ENCODE assay signal across 8 mouse cellular contexts in genomic region chr5:142905725-142906531, GRCm38 (mm10). TPM values are rescaled to one million over a fixed set of nuclear protein-coding genes. Genes with fewer than 3 reads are reported as not detected.
DNase-seq lines count a peak whose midpoint lies in the region; ATAC-seq lines count a peak whose summit lies in the region.

No protein-coding gene starts in this region.

- H3K4me1 ChIP-seq in heart, embryonic 13.5 days: peaks cover 62% of the 10 kb centered on the region
- peaks cover 71% of the 10 kb centered on the region for H3K4me1 ChIP-seq in liver, embryonic 13.5 days (replicated peaks)
- peaks cover 40% of the 10 kb centered on the region for H3K4me1 ChIP-seq in stomach, embryonic 16.5 days (ENCODE audit: control insufficient read depth, insufficient read depth, low read length)

- H3K4me3 ChIP-seq in heart, embryonic 13.5 days: peak overlapping the region; percentile 98
- H3K4me3 ChIP-seq in liver, embryonic 13.5 days (replicated peaks): peak overlapping the region; percentile 99
- peak overlapping the region; percentile 86 for H3K4me3 ChIP-seq in stomach, embryonic 16.5 days (replicated peaks; ENCODE audit: low read length)

- peak; percentile 100 for DNase-seq in CD4-positive helper T cell, adult 2 months (ENCODE audit: low read depth, low spot score)
- DNase-seq in brain, embryonic 18.5 days (ENCODE audit: low read depth, low spot score): peak; percentile 95
- peak; percentile 100 for DNase-seq in kidney, postnatal 10 days
- peak; percentile 99 for DNase-seq in liver, embryonic 13.5 days
- DNase-seq in neural tube, embryonic 10.5 days (ENCODE audit: extremely low spot score, low spot score): peak; percentile 100

- peak overlapping the region; percentile 100 for H3K27ac ChIP-seq in heart, embryonic 13.5 days (replicated peaks)
- peak overlapping the region; percentile 100 for H3K27ac ChIP-seq in liver, embryonic 13.5 days
- peak overlapping the region; percentile 100 for H3K27ac ChIP-seq in stomach, embryonic 16.5 days (ENCODE audit: low read length)

- H3K9ac ChIP-seq in heart, embryonic 13.5 days: peak overlapping the region; percentile 100
- peak overlapping the region; percentile 100 for H3K9ac ChIP-seq in liver, embryonic 13.5 days
- peak overlapping the region; percentile 100 for H3K9ac ChIP-seq in stomach, embryonic 16.5 days (ENCODE audit: low read length)

- peak overlapping the region; percentile 90 for H3K4me2 ChIP-seq in heart, embryonic 13.5 days
- H3K4me2 ChIP-seq in liver, embryonic 13.5 days: peak overlapping the region; percentile 93
- peak overlapping the region; percentile 85 for H3K4me2 ChIP-seq in stomach, embryonic 16.5 days (ENCODE audit: low read depth, low read length)

- no peaks in the 10 kb centered on the region for H3K27me3 ChIP-seq in heart, embryonic 13.5 days (replicated peaks)
- no peaks in the 10 kb centered on the region for H3K27me3 ChIP-seq in liver, embryonic 13.5 days
- H3K27me3 ChIP-seq in stomach, embryonic 16.5 days (ENCODE audit: control insufficient read depth, insufficient read depth, low read length): no peaks in the 10 kb centered on the region

- ATAC-seq in erythroid progenitor cell, adult 5-6 weeks (replicated peaks; ENCODE audit: low FRiP score, poor library complexity, severe bottlenecking): peak; percentile 80
- peak; percentile 88 for ATAC-seq in heart, embryonic 13.5 days (ENCODE audit: extremely low read depth, insufficient number of reproducible peaks, low FRiP score, low TSS enrichment)
- peak; percentile 90 for ATAC-seq in liver, embryonic 13.5 days (ENCODE audit: low read depth)
- peak; percentile 85 for ATAC-seq in stomach, embryonic 16.5 days (ENCODE audit: insufficient read depth, low FRiP score)

- WGBS in heart, embryonic 13.5 days: under 1% methylated on average over 84 of the region's 84 CpGs
- under 1% methylated on average over 84 of the region's 84 CpGs for WGBS in liver, embryonic 13.5 days (ENCODE audit: insufficient replicate concordance)
- WGBS in stomach, embryonic 16.5 days: under 1% methylated on average over 83 of the region's 84 CpGs

- peaks cover 47% of the 10 kb centered on the region for H3K36me3 ChIP-seq in heart, embryonic 13.5 days
- H3K36me3 ChIP-seq in liver, embryonic 13.5 days: peaks cover 47% of the 10 kb centered on the region
- H3K36me3 ChIP-seq in stomach, embryonic 16.5 days (ENCODE audit: control insufficient read depth, insufficient read depth, low read length): peaks cover 35% of the 10 kb centered on the region

- no peaks in the 10 kb centered on the region for H3K9me3 ChIP-seq in heart, embryonic 13.5 days
- H3K9me3 ChIP-seq in liver, embryonic 13.5 days (replicated peaks): no peaks in the 10 kb centered on the region
- H3K9me3 ChIP-seq in stomach, embryonic 16.5 days (replicated peaks; ENCODE audit: control insufficient read depth, low read length): no peaks in the 10 kb centered on the region

RNA-seq across cellular contexts. Expression of gene Actb, which starts 0.6 kb away (rescaled TPM):
- total RNA-seq in erythroid progenitor cell, adult 5-6 weeks (2015; ENCODE audit: low replicate concordance): 4,902 and 5,552 TPM in 2 replicates
- total RNA-seq in erythroid progenitor cell, adult 5-6 weeks (2017; ENCODE audit: low replicate concordance): 1,509 and 1,723 TPM in 2 replicates
- 6,383 and 6,386 TPM in 2 replicates for polyA plus RNA-seq in heart, embryonic 13.5 days (2015; fragmentation: Nextera tagmentation; extraction: Ambion mirVana)
- 8,250 and 9,425 TPM in 2 replicates for polyA plus RNA-seq in liver, embryonic 13.5 days (2015; fragmentation: Nextera tagmentation; extraction: Ambion mirVana)
- polyA plus RNA-seq in stomach, embryonic 16.5 days (2015; fragmentation: Nextera tagmentation; extraction: Ambion mirVana): 14,659 and 15,131 TPM in 2 replicates

RNA-seq across cellular contexts. Expression of gene Fbxl18, which starts 10.7 kb away (rescaled TPM):
- total RNA-seq in erythroid progenitor cell, adult 5-6 weeks (2015; ENCODE audit: low replicate concordance): 0.42 and 4.0 TPM in 2 replicates
- 2.4 and 2.7 TPM in 2 replicates for total RNA-seq in erythroid progenitor cell, adult 5-6 weeks (2017; ENCODE audit: low replicate concordance)
- 8.7 and 9.5 TPM in 2 replicates for polyA plus RNA-seq in heart, embryonic 13.5 days (2015; fragmentation: Nextera tagmentation; extraction: Ambion mirVana)
- polyA plus RNA-seq in liver, embryonic 13.5 days (2015; fragmentation: Nextera tagmentation; extraction: Ambion mirVana): 3.7 and 4.2 TPM in 2 replicates
- 8.2 and 9.7 TPM in 2 replicates for polyA plus RNA-seq in stomach, embryonic 16.5 days (2015; fragmentation: Nextera tagmentation; extraction: Ambion mirVana)

RNA-seq across cellular contexts. Expression of gene Fscn1, which starts 54.2 kb away (rescaled TPM):
- 0.84 TPM in 1 of 2 replicates, not detected in the other for total RNA-seq in erythroid progenitor cell, adult 5-6 weeks (2015; ENCODE audit: low replicate concordance)
- 5.1 TPM in 1 of 2 replicates, not detected in the other for total RNA-seq in erythroid progenitor cell, adult 5-6 weeks (2017; ENCODE audit: low replicate concordance)
- 135 and 155 TPM in 2 replicates for polyA plus RNA-seq in heart, embryonic 13.5 days (2015; fragmentation: Nextera tagmentation; extraction: Ambion mirVana)
- 29.5 and 38.3 TPM in 2 replicates for polyA plus RNA-seq in liver, embryonic 13.5 days (2015; fragmentation: Nextera tagmentation; extraction: Ambion mirVana)
- 161 and 176 TPM in 2 replicates for polyA plus RNA-seq in stomach, embryonic 16.5 days (2015; fragmentation: Nextera tagmentation; extraction: Ambion mirVana)

Comparison
In these comparisons a context has a peak if more than half of its experiments do, and no peak if none do; other contexts are left out.
1. Peak in every context shown above with its lines: DNase-seq, ATAC-seq, H3K4me3 ChIP-seq and H3K27ac ChIP-seq.